Mouse (Mus musculus) kidney, embryonic 15.5 days (tissue): ENCODE measurements around the gene Snapc2. TPM values are rescaled to one million over a fixed set of nuclear protein-coding genes. Genes with fewer than 3 reads are reported as not detected.

Experiments used
- ATAC-seq: fragments of 200-750 bp; cut with Nextera tagmentation; replicated peaks from 2 replicates; pipeline ENCODE4 v1.8.0; 2017; ENCODE audit warnings: moderate TSS enrichment; ENCODE audit not compliant: low FRiP score
- H3K27ac ChIP-seq: fragments of 300-500 bp; sonication (generic); 2 replicates; pipeline ENCODE4 v1.5.1; 2015; ENCODE audit warnings: mild to moderate bottlenecking, inconsistent platforms
- H3K27me3 ChIP-seq: fragments of 300-500 bp; sonication (generic); 2 replicates; pipeline ENCODE4 v1.6.1; 2015; ENCODE audit warnings: inconsistent platforms
- H3K36me3 ChIP-seq: fragments of 300-500 bp; sonication (generic); 2 replicates; pipeline ENCODE4 v1.6.1; 2015; ENCODE audit warnings: inconsistent platforms
- H3K4me1 ChIP-seq: fragments of 300-500 bp; sonication (generic); 2 replicates; pipeline ENCODE4 v1.6.1; 2015; ENCODE audit warnings: inconsistent platforms
- H3K4me2 ChIP-seq: fragments of 300-500 bp; sonication (generic); 2 replicates; pipeline ENCODE4 v1.6.1; 2015; ENCODE audit warnings: moderate library complexity, mild to moderate bottlenecking, inconsistent platforms
- H3K4me3 ChIP-seq: fragments of 300-500 bp; sonication (generic); replicated peaks from 2 replicates; pipeline ENCODE4 v1.5.1; 2015; ENCODE audit warnings: mild to moderate bottlenecking, inconsistent platforms
- H3K9ac ChIP-seq: fragments of 300-500 bp; sonication (generic); 2 replicates; pipeline ENCODE4 v1.6.1; 2015; ENCODE audit warnings: mild to moderate bottlenecking, inconsistent platforms
- H3K9me3 ChIP-seq: fragments of 300-500 bp; sonication (generic); replicated peaks from 2 replicates; pipeline ENCODE4 v1.6.1; 2016; ENCODE audit warnings: inconsistent platforms
- WGBS: fragments of 180-500 bp; shearing (Covaris S2); methylation state at CpG from one replicate; pipeline ENCODE4 v1.1.7; 2015; ENCODE audit warnings: mixed read lengths; 5-methylcytosine and 5-hydroxymethylcytosine counted together
- polyA plus RNA-seq: library from polyadenylated mRNA; unstranded; fragments of >200 nt; fragmentation: Nextera tagmentation; extraction: Ambion mirVana; gene quantifications from 2 replicates; pipeline ENCODE4 v1.2.1, GENCODE M21; 2015

The Snapc2 gene
- polyA plus RNA-seq, 1 experiment from 2014 or later: 62.9 TPM

DNA sequence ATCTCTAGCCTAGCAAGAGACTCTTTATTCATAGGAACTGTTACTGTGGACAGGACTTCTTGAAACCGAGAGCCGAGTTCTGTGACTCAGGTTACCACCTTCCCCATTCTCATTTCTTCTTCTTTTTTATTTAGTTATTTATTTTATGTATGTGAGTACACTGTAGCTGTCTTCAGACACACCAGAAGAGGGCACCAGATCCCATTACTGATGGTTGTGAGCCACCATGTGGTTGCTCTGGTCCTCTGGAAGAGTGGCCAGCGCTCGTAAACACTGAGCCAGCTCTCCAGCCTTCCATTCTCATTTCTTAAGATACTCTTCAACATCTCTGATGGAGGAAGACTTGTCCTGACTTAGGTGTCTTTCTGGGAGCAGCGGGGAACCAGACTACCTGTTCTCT lies 39.9 kb downstream of the Snapc2 start:
- no peak overlapping the region for H3K9ac ChIP-seq
- no peaks in the 10 kb centered on the region for H3K4me1 ChIP-seq
- no peak overlapping the region for H3K27ac ChIP-seq
- H3K4me3 ChIP-seq: no peak overlapping the region
- WGBS: 92% methylated on average over 5 of the region's 5 CpGs
- H3K27me3 ChIP-seq: no peaks in the 10 kb centered on the region
- ATAC-seq: no peak
- H3K9me3 ChIP-seq: no peaks in the 10 kb centered on the region
- peaks cover 99% of the 10 kb centered on the region for H3K36me3 ChIP-seq
- no peak overlapping the region for H3K4me2 ChIP-seq

- ATAC-seq: no peak
- peaks cover 100% of the 10 kb centered on the region for H3K36me3 ChIP-seq
- WGBS: 96% methylated on average over 4 of the region's 4 CpGs
Observed at GRCm38 (mm10) chr8:4297822-4298221, 44.9 kb downstream of the Snapc2 start.

DNA sequence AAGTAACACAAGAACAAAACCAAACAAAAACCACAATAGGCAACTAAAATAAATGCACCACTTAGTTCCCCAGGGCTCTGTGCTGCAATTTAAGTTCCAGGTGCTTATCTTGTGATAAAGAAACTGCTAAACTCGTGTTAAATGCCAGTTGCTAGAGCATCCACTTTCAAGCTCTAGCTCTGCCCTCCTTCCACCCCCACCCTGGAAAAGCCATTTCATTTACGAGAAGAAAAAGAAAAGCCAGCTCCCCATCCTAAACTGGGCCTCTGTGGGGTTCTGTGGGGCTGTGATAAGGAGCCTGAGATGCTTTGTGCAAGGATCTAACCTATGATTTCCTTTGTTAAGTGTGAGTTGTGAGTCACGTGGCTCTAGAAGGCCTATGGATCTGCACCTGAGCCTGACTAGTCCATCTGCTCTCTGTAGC lies 51.3 kb downstream of the Snapc2 start:
- Histone ChIP-seq H3K4me1 (no peaks in the 10 kb centered on the region), H3K36me3 (peaks cover 99% of the 10 kb centered on the region), H3K9me3 (no peaks in the 10 kb centered on the region), H3K27ac (no peak overlapping the region), H3K27me3 (no peaks in the 10 kb centered on the region), H3K9ac (no peak overlapping the region), H3K4me3 (no peak overlapping the region), H3K4me2 (no peak overlapping the region)
- 82% methylated on average over 3 of the region's 3 CpGs for WGBS
- ATAC-seq: no peak

More at GRCm38 (mm10) chr8:4297822-4298221, 44.9 kb downstream of the Snapc2 start:
- Histone ChIP-seq H3K4me3 (no peak overlapping the region), H3K27me3 (no peaks in the 10 kb centered on the region), H3K4me2 (no peak overlapping the region), H3K4me1 (no peaks in the 10 kb centered on the region), H3K27ac (no peak overlapping the region), H3K9me3 (no peaks in the 10 kb centered on the region), H3K9ac (no peak overlapping the region)

Other genes with a start within 250 kb of the Snapc2 start
- gene Cd209f, start 147.2 kb upstream of the Snapc2 start, polyA plus RNA-seq: not detected in 2 replicates
- not detected in 2 replicates for gene Cd209g, start 119.0 kb upstream of the Snapc2 start, polyA plus RNA-seq
- 23.7 and 28.8 TPM in 2 replicates for gene Evi5l, start 86.5 kb upstream of the Snapc2 start, polyA plus RNA-seq
- 4.4 and 4.9 TPM in 2 replicates for gene Prr36, start 35.6 kb upstream of the Snapc2 start, polyA plus RNA-seq
- gene Lrrc8e, start 26.3 kb upstream of the Snapc2 start, polyA plus RNA-seq: 0.78 and 1.0 TPM in 2 replicates
- 28.0 and 31.5 TPM in 2 replicates for gene Map2k7, start 14.3 kb upstream of the Snapc2 start, polyA plus RNA-seq
- 0.86 and 0.91 TPM in 2 replicates for gene Gm49320, start 14.2 kb upstream of the Snapc2 start, polyA plus RNA-seq
- 3.8 and 6.5 TPM in 2 replicates for gene Tgfbr3l, start 4.9 kb upstream of the Snapc2 start, polyA plus RNA-seq
- gene Ctxn1, start 6.2 kb downstream of the Snapc2 start, polyA plus RNA-seq: 98.6 and 110 TPM in 2 replicates
- gene Timm44, start 22.8 kb downstream of the Snapc2 start, polyA plus RNA-seq: 64.5 and 69.5 TPM in 2 replicates
- 17.2 and 18.2 TPM in 2 replicates for gene Ccl25, start 72.1 kb downstream of the Snapc2 start, polyA plus RNA-seq
- 257 and 267 TPM in 2 replicates for gene Elavl1, start 72.3 kb downstream of the Snapc2 start, polyA plus RNA-seq
- 15.5 and 17.1 TPM in 2 replicates for gene Cers4, start 239.9 kb downstream of the Snapc2 start, polyA plus RNA-seq